Mouse (Mus musculus): ENCODE results near the gene Adgrb3.

DNA sequence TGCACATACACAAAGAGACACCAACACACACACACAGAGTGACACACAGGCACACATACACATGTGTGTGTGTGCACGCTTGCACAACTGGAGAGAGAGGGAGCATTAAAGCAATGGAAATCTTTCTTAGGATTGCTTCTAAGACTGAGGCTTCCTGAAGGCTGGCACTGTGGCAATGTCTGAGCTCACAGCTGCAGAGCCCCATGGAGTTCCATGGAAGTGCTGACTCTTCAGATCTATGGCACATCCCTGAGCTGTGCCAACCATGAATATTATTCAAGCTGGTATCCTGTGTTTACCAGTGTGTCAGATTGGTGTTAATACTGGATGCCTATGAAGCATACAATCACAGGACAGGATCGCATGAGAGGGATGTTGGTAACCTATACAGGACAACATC, 643.6 kb downstream of the Adgrb3 start:
- no peak for TF ChIP-seq POLR2A (IDR thresholded peaks at IDR 0.05; ENCODE audit: low read depth, low read length)
- TF ChIP-seq CTCF (conservative IDR thresholded peaks at IDR 0.05; ENCODE audit: insufficient read depth, insufficient read length, low read depth, low read length), result no peak

Measured in kidney, adult 2 months (tissue).